Mouse (Mus musculus): Measurements from ENCODE around the gene Stk11.

The Stk11 gene

DNA sequence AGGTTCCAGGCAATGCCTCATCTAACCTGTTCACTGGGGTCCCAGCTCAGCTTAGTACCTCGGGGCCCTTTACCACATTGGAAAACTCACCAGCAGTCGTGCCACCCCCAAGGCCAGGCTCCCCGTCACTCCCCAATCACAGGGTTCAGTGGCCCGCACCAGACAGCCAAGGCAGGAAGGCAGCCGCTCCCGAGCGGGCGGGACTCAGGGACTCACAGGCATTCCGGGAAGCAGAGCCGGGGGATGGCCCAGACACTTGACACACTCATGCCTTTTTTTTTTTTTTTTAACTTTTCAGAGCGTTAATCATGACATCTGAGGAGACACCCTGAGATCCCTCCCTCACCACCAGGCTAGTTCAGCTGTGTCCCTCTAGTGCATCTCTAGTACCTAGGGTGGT is 14.6 kb upstream of the Stk11 start:
- Histone ChIP-seq H3K27me3 (ENCODE audit: insufficient read depth, low read length) (no peaks in the 10 kb centered on the region), H3K4me3 (replicated peaks; ENCODE audit: low read length) (peak overlapping the region; percentile 89), H3K4me1 (replicated peaks; ENCODE audit: low read depth, low read length) (peaks cover 85% of the 10 kb centered on the region), H3K9me3 (ENCODE audit: low read length) (no peaks in the 10 kb centered on the region), H3K36me3 (ENCODE audit: insufficient read depth, low read length) (peaks cover 27% of the 10 kb centered on the region)
- no peak for TF ChIP-seq POU5F1 (IDR thresholded peaks at IDR 0.05; ENCODE audit: borderline replicate concordance, low read length)

DNA sequence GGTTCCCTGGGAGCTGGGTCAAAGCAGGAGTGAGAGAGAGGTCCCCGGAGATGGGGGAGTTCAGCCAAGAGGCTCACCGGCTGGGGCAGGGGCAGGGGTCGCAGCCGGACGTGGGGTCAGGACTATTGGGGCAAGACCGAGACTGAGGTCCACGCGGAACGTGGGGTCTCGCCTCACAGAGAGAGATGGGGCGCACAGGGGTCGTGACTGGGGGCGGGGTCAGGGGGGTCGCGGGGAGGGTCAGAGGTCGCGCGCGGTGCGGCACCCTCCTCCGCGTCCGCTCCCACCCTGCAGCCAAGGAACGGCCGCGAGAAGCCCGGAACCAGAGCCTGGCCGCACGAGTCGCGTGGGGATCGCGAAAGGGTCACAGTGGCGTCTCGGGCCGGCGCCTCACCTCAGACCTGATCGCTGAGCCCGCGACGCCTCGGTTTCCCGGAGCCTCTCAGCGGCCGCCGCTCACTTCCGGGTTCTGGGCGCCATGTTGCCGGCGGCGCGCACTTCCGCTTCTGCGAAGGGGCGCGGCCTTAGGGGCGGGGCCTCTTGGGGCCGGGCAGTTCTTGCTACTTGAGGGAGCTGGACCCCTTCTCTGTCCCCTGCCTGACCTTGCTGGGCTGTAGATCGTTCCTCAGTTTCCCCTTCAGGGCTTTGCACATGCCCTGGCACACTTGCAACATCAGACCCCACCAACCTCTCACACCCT is 13.2 kb upstream of the Stk11 start:
- no peak for TF ChIP-seq NANOG (IDR thresholded peaks at IDR 0.05; ENCODE audit: borderline replicate concordance, low read length)
- no peak for TF ChIP-seq CTCF (conservative IDR thresholded peaks at IDR 0.05; ENCODE audit: low read length)
- TF ChIP-seq POU5F1 (IDR thresholded peaks at IDR 0.05; ENCODE audit: borderline replicate concordance, low read length): no peak
- Histone ChIP-seq H3K4me3 (replicated peaks; ENCODE audit: low read length) (peak overlapping the region; percentile 89), H3K9me3 (ENCODE audit: low read length) (no peaks in the 10 kb centered on the region), H3K4me1 (replicated peaks; ENCODE audit: low read depth, low read length) (peaks cover 78% of the 10 kb centered on the region), H3K36me3 (ENCODE audit: insufficient read depth, low read length) (peaks cover 17% of the 10 kb centered on the region), H3K27me3 (ENCODE audit: insufficient read depth, low read length) (no peaks in the 10 kb centered on the region)

DNA sequence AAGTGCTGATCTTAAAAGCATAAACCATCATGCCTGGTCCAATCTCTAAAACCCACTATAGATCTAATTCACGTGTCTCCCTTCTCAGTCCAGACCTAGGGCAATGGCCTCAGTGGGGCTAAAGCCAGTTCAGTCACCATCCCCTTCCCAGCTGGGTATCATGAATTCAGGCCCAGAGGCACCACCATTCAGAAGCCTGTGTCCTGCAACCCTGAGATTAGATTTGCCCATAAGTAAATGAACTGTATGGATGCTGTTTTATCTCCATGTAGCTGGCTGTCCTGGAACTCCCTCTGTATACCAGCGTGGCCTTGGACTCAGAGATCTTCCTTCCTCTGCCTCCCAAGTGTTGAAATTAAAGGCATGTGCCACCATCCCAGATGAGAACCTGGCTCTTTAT is 12.6 kb upstream of the Stk11 start:
- H3K4me3 ChIP-seq (replicated peaks; ENCODE audit: low read length): peak overlapping the region; percentile 89
- H3K4me1 ChIP-seq (replicated peaks; ENCODE audit: low read depth, low read length): peaks cover 76% of the 10 kb centered on the region
- no peaks in the 10 kb centered on the region for H3K27me3 ChIP-seq (ENCODE audit: insufficient read depth, low read length)
- TF ChIP-seq POU5F1 (IDR thresholded peaks at IDR 0.05; ENCODE audit: borderline replicate concordance, low read length) (no peak), CTCF (conservative IDR thresholded peaks at IDR 0.05; ENCODE audit: low read length) (no peak), NANOG (IDR thresholded peaks at IDR 0.05; ENCODE audit: borderline replicate concordance, low read length) (no peak)
- H3K36me3 ChIP-seq (ENCODE audit: insufficient read depth, low read length): peaks cover 17% of the 10 kb centered on the region
- H3K9me3 ChIP-seq (ENCODE audit: low read length): no peaks in the 10 kb centered on the region

DNA sequence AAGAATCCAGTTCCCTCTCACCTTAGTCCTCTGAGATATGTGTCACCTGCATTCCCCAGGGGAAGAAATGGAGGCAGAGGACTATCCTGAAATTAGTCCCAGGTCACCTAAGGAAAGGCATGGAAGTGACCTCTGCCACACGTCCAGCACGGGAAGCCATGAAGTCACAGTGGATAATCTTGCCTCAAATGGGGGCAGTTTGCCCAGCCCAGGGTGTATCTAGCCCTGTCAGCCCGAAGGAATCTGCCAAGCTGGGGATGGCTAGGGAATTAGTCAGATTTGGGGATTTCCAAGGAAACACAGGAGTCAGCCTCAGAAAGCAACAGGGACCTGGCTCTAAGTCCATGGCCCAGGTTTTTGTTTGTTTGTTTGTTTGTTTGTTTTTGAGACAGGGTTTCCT is 11.4 kb upstream of the Stk11 start:
- no peaks in the 10 kb centered on the region for H3K9me3 ChIP-seq (ENCODE audit: low read length)
- peaks cover 15% of the 10 kb centered on the region for H3K36me3 ChIP-seq (ENCODE audit: insufficient read depth, low read length)
- no peaks in the 10 kb centered on the region for H3K27me3 ChIP-seq (ENCODE audit: insufficient read depth, low read length)
- H3K4me1 ChIP-seq (replicated peaks; ENCODE audit: low read depth, low read length): peaks cover 65% of the 10 kb centered on the region
- TF ChIP-seq NANOG (IDR thresholded peaks at IDR 0.05; ENCODE audit: borderline replicate concordance, low read length): no peak
- no peak for TF ChIP-seq POU5F1 (IDR thresholded peaks at IDR 0.05; ENCODE audit: borderline replicate concordance, low read length)
- TF ChIP-seq CTCF (conservative IDR thresholded peaks at IDR 0.05; ENCODE audit: low read length): no peak
- H3K4me3 ChIP-seq (replicated peaks; ENCODE audit: low read length): no peak overlapping the region

DNA sequence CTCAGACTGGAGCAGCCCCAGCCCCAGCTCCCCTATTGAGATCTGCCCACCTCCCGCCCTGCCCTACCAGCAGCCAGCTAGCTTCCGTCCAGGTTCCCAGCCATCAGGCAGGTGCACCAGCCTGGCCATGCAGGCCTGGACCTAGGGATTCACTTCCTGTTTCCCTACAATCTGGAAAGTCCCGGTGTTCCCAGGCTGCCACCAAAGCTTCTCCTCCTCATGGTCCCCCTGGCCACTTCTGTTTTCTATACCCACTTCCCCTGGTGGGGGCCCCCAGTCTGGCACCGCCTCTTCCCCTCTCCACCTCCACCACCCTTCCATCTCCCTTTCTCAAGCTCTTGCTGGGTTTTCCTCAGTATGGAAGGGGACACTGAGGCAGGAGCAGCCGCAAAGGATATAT is 10.1 kb upstream of the Stk11 start, which contains the start of gene Sbno2:
Gene Sbno2, minus strand, starts transcription at position 112 of the 400 bp plus-strand sequence.
- no peaks in the 10 kb centered on the region for H3K27me3 ChIP-seq (ENCODE audit: insufficient read depth, low read length)
- peaks cover 2% of the 10 kb centered on the region for H3K36me3 ChIP-seq (ENCODE audit: insufficient read depth, low read length)
- no peak for TF ChIP-seq CTCF (conservative IDR thresholded peaks at IDR 0.05; ENCODE audit: low read length)
- TF ChIP-seq POU5F1 (IDR thresholded peaks at IDR 0.05; ENCODE audit: borderline replicate concordance, low read length): no peak
- no peak for TF ChIP-seq NANOG (IDR thresholded peaks at IDR 0.05; ENCODE audit: borderline replicate concordance, low read length)
- H3K4me1 ChIP-seq (replicated peaks; ENCODE audit: low read depth, low read length): peaks cover 60% of the 10 kb centered on the region
- no peaks in the 10 kb centered on the region for H3K9me3 ChIP-seq (ENCODE audit: low read length)
- H3K4me3 ChIP-seq (replicated peaks; ENCODE audit: low read length): peak within 1 kb of the TSS; percentile 69

DNA sequence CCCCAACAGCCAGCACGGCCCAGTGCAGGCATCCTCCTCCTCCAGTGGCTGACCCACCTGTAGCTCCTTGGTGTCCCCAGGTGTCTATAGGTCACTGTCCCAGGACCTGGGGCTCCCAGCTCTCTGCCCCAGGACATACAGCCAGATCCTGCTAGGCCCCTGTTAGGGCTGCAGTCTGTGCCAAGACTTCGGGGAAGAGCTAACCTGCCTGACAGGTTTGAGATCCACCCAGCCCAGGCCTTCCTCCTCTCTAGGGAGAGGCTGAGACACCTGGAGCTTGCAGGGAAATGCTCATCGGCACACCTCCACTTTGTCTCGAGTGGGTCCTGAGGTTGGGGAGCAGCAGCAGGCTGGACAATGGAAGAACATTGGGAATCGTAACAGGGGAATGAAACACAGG is 9.7 kb upstream of the Stk11 start:
- Histone ChIP-seq H3K27me3 (ENCODE audit: insufficient read depth, low read length) (no peaks in the 10 kb centered on the region), H3K4me3 (replicated peaks; ENCODE audit: low read length) (peak overlapping the region; percentile 69), H3K36me3 (ENCODE audit: insufficient read depth, low read length) (no peaks in the 10 kb centered on the region), H3K9me3 (ENCODE audit: low read length) (no peaks in the 10 kb centered on the region), H3K4me1 (replicated peaks; ENCODE audit: low read depth, low read length) (peaks cover 58% of the 10 kb centered on the region)
- TF ChIP-seq CTCF (conservative IDR thresholded peaks at IDR 0.05; ENCODE audit: low read length) (no peak), NANOG (IDR thresholded peaks at IDR 0.05; ENCODE audit: borderline replicate concordance, low read length) (no peak), POU5F1 (IDR thresholded peaks at IDR 0.05; ENCODE audit: borderline replicate concordance, low read length) (no peak)

DNA sequence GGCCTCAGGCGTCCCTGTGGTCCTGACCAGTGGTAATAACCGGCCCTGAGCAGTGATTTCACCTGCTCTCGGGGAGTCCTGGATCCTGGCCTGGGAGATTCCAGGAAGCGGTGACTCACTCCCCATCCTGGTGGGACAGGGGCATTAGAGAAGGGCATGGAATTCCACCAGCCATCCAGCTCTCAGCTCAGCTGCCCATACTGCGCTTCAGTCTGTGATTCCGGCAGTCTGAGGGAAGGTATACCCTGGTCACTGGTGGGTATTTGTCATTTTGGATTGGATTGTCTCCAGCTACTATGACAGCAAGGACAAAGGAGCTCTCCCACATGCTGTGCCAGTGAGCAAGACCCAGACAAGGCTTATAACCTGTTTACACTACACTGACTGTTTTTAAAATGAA is 7.9 kb upstream of the Stk11 start:
- peaks cover 52% of the 10 kb centered on the region for H3K4me1 ChIP-seq (replicated peaks; ENCODE audit: low read depth, low read length)
- no peak for TF ChIP-seq CTCF (conservative IDR thresholded peaks at IDR 0.05; ENCODE audit: low read length)
- no peak for TF ChIP-seq NANOG (IDR thresholded peaks at IDR 0.05; ENCODE audit: borderline replicate concordance, low read length)
- no peak for TF ChIP-seq POU5F1 (IDR thresholded peaks at IDR 0.05; ENCODE audit: borderline replicate concordance, low read length)
- H3K4me3 ChIP-seq (replicated peaks; ENCODE audit: low read length): no peak overlapping the region
- no peaks in the 10 kb centered on the region for H3K36me3 ChIP-seq (ENCODE audit: insufficient read depth, low read length)
- H3K27me3 ChIP-seq (ENCODE audit: insufficient read depth, low read length): no peaks in the 10 kb centered on the region
- no peaks in the 10 kb centered on the region for H3K9me3 ChIP-seq (ENCODE audit: low read length)

DNA sequence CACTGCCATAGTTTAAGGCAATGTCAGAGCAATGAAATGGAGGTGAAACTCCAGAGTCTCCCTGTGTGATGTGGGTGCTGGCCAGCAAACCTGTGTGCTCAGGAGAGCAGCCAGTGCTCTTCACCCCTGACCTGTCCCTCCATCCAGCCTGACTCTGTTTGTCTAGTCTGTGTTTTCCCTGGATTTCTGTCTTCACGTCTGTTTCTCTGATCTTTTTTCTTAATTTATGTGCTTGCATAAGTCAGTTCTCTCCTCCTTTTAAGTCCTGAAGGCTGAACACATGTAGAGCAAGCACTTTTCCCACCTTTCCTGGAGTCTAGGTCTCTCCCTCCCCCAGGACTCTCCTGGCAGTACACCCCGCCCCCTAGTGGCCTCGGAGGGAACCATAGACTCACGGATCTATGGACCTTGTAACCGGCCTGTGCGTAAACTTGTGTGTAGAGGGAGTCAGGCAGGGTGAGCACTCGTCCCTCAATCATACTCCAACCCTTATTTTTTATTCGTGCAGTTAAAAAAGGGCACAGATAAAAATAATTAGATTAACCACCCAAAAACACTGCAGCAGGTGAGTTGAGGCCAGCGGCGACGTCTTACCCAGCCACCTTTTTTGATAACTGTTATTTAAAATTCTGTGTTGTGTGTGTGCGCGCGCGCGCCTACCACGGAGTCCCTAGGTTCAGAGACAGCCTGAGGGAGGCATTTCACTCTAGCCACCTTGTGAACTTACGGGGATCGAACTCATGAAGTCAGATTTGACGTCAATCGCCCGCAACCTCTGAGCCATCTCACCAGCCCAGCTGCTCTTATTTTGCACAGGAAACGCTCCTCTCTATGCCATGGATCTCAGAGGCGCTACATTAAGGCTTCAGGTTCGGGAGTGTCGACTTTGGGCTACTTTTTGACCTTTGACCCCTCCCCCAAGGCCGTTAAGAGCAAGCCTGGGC is 990 bp upstream of the Stk11 start:
- TF ChIP-seq NANOG (IDR thresholded peaks at IDR 0.05; ENCODE audit: borderline replicate concordance, low read length) (no peak), CTCF (conservative IDR thresholded peaks at IDR 0.05; ENCODE audit: low read length) (peak; percentile 93), POU5F1 (IDR thresholded peaks at IDR 0.05; ENCODE audit: borderline replicate concordance, low read length) (no peak)
- Histone ChIP-seq H3K36me3 (ENCODE audit: insufficient read depth, low read length) (peaks cover 31% of the 10 kb centered on the region), H3K4me1 (replicated peaks; ENCODE audit: low read depth, low read length) (peaks cover 56% of the 10 kb centered on the region), H3K4me3 (replicated peaks; ENCODE audit: low read length) (peak overlapping the region; percentile 89), H3K27me3 (ENCODE audit: insufficient read depth, low read length) (no peaks in the 10 kb centered on the region), H3K9me3 (ENCODE audit: low read length) (no peaks in the 10 kb centered on the region)

Measured in E14TG2a.4 (cell line).